Mouse (Mus musculus) ES-Bruce4 (cell line): Measurements from ENCODE around the gene Stab2.

Source experiments
- CTCF ChIP-seq: IDR thresholded peaks from one replicate; pipeline ENCODE4 v1.8.1; 2011; ENCODE audit warnings: low read depth, low read length
- EP300 ChIP-seq: IDR thresholded peaks from 2 replicates; pipeline ENCODE4 v1.6.1; 2011; ENCODE audit warnings: low read depth, low read length; ENCODE audit not compliant: insufficient read depth

DNA sequence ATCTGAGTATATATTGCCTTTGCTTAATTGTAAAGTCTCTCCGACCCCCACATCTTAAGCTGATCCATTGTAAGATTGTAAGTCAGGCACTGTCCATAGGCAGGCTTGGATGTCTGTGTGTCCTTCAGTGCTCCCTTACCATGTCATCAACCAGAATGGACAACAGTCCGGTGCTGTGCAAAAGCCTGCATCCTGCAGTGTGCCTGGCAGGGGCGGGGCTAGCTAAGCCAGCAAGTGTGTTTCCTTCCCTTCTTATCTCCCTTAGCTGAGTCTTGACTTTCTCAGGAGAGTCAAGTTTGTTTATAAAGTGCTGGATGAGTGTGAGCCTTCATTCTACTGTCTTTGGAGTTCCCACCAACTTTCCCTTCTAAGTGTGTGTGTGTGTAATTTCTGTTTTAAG lies 37.4 kb upstream of the Stab2 start:
- TF ChIP-seq EP300 (no peak), CTCF (no peak)
